Mouse (Mus musculus): ENCODE data around the gene Slc38a3. TPM values are rescaled to one million over a fixed set of nuclear protein-coding genes. Genes with fewer than 3 reads are reported as not detected.

Gene Slc38a3
- total RNA-seq, 2 experiments from 2014 or later, result 74.7 to 76.2 TPM

DNA sequence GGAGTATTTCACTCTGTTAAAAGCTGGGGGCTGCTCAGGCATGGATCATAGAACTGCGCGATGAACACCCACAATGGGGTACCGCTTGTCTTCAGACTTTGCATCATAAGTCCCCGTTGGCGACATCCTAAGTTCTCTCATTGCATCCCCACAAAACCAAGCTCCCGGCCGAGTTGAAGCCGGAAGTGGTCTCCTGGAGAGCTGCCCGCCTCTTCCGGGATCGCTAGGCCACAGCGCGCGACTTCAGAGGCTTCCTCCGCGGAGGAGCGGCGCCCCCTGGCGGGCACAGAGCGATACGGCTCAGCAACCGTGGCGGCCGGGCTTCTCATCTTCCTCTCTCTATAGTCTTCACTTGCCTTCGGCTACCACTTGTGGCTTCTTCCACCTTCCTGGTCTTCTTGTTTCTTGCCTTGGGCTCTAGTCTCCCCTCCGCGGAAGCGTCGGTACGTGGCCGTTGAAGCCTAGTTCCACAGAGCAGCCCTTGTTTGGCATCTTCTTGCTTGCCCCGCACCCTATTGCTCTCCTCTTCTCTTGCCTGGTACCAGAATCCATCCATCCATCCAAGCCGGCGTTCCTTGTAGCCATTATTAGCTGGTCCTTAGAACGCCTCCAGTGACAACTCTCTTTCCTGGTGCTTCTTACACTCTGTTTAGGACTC, 24.7 kb downstream of the Slc38a3 start:
- Histone ChIP-seq H3K4me3 (peak overlapping the region; percentile 38), H3K27ac (peak overlapping the region; percentile 70)
- DNase-seq (ENCODE audit: extremely low spot score in 1 of 2, low spot score in 2 of 2), result peak; percentile 91 to 92
- no peak; the same call in none of the 2 replicates for TF ChIP-seq CTCF (IDR thresholded peaks at IDR 0.05)
- intact Hi-C loops (cut with DNase I), result loop anchor here (1.0 kb wide), 4 partner anchors 18 to 94 kb away; no protein-coding TSS in a partner anchor

DNA sequence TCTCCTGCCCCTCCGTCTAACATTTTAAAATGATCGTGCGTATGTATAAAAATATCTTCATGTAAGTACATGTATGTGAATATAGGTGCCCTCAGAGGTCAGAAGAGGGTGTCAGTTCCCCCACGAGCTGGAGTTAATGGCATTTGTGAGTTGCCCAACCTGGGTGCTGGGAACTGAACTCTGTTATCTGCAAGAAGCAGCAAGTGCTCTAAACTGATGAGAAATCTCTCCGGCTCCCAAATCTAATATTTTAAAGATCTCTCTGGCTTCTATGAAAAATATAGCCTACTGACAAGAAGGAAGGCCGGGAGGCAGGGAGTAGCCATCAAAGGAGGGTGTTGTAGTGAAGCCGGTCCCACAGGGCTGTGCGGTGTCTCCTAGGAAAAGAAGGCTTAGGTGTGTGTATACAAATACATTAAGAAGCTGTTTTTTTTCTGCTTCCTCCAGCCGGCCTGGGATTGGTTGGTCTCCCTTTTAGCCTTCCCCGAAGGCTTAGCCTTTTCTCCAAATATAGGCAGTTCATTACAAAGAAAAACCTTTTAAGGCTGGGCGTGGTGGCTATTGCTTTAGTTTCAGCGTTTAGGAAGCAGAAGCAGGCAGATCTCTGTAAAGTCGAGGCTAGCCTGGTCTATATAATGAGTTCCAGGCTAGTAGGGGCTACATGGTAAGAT, 25.7 kb downstream of the Slc38a3 start:
- no peak for DNase-seq (ENCODE audit: extremely low spot score in 1 of 2, low spot score in 2 of 2)
- intact Hi-C loops (cut with DNase I), result loop anchor here (1.0 kb wide), 2 partner anchors 17 to 41 kb away; no protein-coding TSS in a partner anchor
- no peak overlapping the region for H3K4me3 ChIP-seq
- no peak overlapping the region for H3K27ac ChIP-seq
- no peak for TF ChIP-seq CTCF (IDR thresholded peaks at IDR 0.05)

DNA sequence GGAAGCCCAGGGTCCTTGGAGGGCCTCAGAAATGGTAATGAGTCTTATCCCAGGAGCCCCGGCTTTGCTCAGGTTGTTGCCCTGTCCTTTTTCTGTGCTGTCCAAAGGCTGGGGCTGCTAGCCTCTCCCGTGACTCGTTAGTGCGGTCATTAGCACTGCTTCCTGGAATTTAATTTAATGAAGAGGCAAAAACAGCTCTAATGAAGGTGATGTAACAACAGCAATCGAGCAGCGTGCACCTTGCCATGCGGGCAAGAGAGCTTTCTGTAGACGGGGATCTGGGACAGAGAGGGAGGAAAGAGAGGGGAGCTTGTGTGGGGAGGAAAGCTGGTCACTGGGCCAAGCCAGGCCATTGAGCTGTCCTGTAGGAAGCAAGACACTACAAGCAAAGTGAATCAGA, 27.7 kb downstream of the Slc38a3 start:
- no peak for TF ChIP-seq CTCF (IDR thresholded peaks at IDR 0.05)
- H3K4me3 ChIP-seq, result no peak overlapping the region
- intact Hi-C loops (cut with DNase I), result no loop called here
- no peak overlapping the region for H3K27ac ChIP-seq
- no peak for DNase-seq (ENCODE audit: extremely low spot score in 1 of 2, low spot score in 2 of 2)

DNA sequence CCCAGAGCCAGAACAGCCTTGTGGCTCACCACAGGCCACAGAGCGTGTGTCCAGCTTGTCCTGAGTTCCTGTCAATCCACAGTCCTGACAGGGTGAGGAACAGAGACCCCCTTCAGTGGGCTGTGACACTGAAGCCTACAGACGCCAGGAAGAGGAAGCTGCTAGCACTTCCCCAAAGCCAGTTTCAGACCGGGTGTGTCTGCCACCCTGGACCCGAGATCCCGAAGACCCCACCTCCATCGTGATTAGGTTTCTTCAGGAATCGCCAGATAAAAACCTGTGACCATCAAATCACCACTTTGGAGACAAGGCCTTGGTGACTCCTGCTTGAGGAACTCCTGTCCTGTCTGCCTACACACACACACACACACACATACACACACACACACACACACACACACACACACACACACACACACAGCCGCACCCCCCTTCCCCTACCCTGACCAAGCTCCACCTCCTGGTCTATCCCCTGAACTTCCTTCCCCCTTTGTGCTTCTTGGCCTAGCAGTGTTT, 29.0 kb downstream of the Slc38a3 start:
- no peak overlapping the region for H3K4me3 ChIP-seq
- TF ChIP-seq CTCF (IDR thresholded peaks at IDR 0.05), result no peak
- H3K27ac ChIP-seq, result no peak overlapping the region
- intact Hi-C loops (cut with DNase I), result no loop called here
- DNase-seq (ENCODE audit: extremely low spot score in 1 of 2, low spot score in 2 of 2), result no peak

DNA sequence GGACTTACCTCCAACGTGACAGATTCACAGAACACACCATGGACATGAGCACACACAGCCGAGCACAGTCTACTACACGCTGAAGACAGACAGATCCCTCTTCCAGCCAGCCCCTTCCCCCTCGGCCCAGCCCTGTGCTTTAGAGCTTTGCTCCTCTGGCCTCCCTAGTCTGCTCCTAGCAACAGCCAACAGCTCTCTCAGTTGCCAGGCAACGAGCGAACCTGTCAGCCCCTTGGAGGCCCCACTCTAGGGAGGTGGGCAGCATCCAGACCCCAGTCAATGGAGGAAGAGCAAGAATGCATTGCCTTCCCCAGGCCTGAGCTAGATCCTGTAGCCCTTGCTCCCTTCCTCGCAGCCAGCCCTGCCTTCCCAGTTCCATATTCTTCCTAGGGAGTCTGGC, 32.3 kb downstream of the Slc38a3 start:
- Histone ChIP-seq H3K27ac (no peak overlapping the region), H3K4me3 (no peak overlapping the region)
- TF ChIP-seq CTCF (IDR thresholded peaks at IDR 0.05), result no peak
- no peak for DNase-seq (ENCODE audit: extremely low spot score in 1 of 2, low spot score in 2 of 2)
- intact Hi-C loops (cut with DNase I), result no loop called here

DNA sequence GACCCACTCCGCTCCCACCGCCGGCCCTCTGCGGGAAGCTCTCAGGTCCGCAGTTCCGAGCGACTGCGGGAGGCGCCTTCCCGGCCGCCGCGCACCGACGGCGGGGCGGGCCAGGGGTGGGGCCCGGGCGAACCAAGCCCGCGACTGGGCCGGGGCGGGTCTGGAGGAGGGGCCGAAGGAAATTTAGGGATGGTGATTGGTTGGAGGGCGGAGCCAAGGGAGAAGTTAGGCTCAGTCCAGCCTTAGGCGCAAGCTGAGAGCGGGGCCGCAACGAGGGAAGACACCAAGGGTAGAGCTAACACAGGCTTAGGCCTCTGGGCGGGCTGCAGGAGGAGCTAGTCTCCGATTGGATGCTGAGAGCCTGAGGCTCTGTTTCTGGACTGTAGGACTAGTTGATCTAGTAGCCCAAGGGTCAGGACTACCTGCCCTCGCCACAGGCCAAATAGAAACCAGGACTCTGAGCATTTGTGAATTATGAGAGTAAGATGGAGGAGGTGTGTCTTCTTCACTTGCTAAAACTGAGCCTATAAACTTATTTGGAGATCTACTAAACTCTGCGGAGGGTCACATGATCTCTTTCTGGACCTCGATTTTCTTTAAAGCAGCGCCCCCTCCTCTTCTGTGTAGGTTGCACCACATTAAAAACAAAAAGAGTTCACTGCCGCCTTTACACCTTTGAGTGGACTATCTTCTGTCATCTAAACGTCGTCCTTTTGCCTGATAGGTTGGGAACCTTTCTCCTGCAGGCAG, 33.9 kb downstream of the Slc38a3 start, which contains the start of gene Gnai2:
Gene Gnai2 (minus strand): TSS at position 89 of the 750 bp plus-strand sequence.
- intact Hi-C loops (cut with DNase I), result no loop called here
- Histone ChIP-seq H3K4me3 (peak within 1 kb of the TSS; percentile 84), H3K27ac (peak within 1 kb of the TSS; percentile 87)
- peak; percentile 91 to 92 for DNase-seq (ENCODE audit: extremely low spot score in 1 of 2, low spot score in 2 of 2)
- no peak; the same call in 1 of the 2 replicates for TF ChIP-seq CTCF (IDR thresholded peaks at IDR 0.05)

DNA sequence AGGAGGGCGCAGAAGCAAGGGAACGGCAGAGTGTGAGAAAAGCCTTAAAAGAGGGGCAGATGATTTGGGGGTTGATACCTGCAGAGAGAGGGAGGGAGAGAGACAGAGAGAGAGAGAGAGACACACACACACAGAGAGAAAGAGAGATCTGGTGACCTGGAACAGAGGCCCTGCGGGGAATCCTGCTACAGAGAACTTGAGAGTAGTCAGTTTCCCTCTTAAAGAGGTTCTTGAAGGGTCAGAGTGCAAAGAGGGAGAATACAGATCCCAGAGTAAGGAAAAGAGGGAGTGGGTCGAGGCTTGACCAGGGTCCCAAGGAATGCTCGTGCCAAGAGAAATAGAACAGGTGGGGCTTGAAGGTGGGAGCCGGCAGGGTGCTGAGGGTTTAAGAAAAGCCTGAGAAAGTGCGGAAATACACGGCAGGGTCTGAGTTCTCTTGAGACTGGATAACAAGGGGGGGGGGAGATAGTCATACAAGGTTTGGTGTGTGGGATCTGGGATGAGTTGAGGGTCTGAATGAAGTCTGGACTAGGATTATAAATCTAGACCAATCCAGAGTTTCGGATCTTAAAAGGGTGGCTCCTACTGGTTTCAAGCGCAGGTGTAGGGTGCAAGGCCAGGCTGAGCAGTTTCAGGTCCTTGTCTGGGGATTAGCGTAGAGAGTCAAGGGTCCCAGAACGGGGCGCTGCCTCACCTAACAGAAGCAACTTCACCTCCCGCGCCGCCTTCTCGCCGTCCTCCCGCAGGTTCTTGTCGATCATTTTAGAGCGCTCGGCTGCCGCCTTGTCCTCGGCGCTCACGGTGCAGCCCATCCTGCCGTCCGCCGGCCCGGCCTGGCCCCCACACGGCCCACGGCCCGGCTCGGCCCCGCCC, 34.7 kb downstream of the Slc38a3 start:
- no peak for DNase-seq (ENCODE audit: extremely low spot score in 1 of 2, low spot score in 2 of 2)
- peak overlapping the region; percentile 84 for H3K4me3 ChIP-seq
- intact Hi-C loops (cut with DNase I), result loop anchor here (1.0 kb wide), 1 partner anchor 22 kb away; no protein-coding TSS in a partner anchor
- peak overlapping the region; percentile 87 for H3K27ac ChIP-seq
- TF ChIP-seq CTCF (IDR thresholded peaks at IDR 0.05), result no peak

DNA sequence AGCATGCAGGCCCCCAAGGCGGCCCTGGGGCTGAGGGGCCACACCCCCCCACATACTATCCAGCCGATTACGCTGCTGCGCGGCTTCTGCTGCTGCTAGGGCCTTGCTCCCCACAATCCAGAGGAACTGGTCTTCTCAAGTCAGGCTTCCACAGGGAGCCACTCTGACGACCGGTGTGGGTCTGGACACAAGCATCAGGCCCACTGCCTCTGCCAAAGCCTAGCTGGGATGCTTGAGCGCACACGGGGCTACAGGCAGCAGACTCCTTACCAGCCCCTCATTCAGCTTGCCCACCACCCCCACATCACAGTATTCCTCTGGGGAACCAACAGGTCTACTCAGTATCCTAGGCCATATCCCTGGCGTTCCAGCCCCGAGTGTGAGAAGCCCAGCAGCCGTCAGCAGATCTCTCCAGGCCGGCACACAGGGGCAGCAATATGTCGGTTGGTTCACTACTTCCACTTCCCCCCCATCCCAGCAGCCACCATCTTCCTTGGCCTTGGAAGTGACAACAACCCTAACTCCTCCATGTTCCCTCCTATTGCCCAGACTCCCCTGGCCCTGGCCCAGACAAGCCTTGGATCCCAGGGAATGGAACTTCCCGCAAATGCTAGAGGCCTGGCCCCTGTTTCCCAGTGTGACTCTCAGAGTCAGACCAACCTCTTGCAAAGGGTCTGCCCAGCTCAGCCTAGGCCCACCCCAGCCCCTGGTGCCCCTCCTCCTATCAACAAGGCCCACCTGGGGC, 35.5 kb downstream of the Slc38a3 start:
- intact Hi-C loops (cut with DNase I), result loop anchor here (1.0 kb wide), 1 partner anchor 22 kb away; no protein-coding TSS in a partner anchor
- H3K27ac ChIP-seq, result peak overlapping the region; percentile 87
- TF ChIP-seq CTCF (IDR thresholded peaks at IDR 0.05), result no peak
- no peak for DNase-seq (ENCODE audit: extremely low spot score in 1 of 2, low spot score in 2 of 2)
- H3K4me3 ChIP-seq, result peak overlapping the region; percentile 84

DNA sequence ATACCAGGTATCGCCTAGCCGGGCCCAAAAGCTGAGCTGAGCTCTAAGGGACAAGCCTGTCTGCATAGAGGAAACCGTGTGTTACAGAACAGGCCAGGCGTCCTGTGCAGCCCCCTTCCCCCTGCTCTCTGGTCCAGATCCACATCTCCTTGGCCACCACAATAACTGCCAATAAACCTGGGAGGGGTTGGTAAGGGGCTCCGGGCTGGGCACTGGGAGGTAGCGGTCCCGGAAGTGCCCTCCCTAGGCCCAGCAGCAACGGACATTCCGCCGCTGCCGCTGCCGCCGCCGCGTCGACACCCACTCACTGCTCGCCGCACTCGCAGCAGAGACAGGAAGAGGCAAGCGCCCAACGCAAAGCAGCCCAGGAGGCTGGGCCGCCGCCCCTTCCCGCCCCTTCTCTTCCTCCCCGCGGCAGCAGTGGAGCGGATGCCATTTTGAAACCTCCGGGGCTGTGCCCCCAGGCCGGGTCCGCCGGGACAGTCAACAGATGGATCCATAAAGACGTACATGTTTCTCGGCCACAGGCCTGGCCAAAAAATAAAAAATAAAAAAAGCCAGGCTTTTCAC, 36.2 kb downstream of the Slc38a3 start:
- TF ChIP-seq CTCF (IDR thresholded peaks at IDR 0.05), result no peak
- Histone ChIP-seq H3K27ac (peak overlapping the region; percentile 87), H3K4me3 (peak overlapping the region; percentile 84)
- intact Hi-C loops (cut with DNase I), result no loop called here
- peak; percentile 73 to 83 for DNase-seq (ENCODE audit: extremely low spot score in 1 of 2, low spot score in 2 of 2)

DNA sequence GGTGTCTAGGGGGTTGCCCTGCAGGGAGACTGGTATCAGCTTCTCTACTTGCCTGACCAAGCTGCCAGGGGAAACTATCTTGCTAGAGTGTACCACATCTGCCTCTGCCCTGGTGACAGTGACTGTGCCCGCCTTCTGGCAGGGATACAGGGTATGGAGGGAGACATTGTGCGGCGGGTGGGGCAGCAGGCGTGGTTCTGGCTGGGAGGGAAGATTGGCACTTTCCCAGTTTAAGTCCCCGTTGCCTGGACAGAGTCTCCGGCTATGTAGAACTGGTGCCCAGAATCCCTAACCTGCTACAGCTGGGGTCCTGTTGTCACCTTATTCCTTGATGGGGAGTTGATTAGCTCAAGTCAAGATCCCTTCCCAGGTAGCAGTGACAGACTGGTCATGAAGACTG, 36.9 kb downstream of the Slc38a3 start:
- peak in 1 of 2 experiments; percentile 50 for DNase-seq (ENCODE audit: extremely low spot score in 1 of 2, low spot score in 2 of 2)
- H3K27ac ChIP-seq, result peak overlapping the region; percentile 87
- intact Hi-C loops (cut with DNase I), result no loop called here
- no peak for TF ChIP-seq CTCF (IDR thresholded peaks at IDR 0.05)
- H3K4me3 ChIP-seq, result peak overlapping the region; percentile 84
